Mouse (Mus musculus): ENCODE data around the gene Olfr849. TPM values are rescaled to one million over a fixed set of nuclear protein-coding genes. Genes with fewer than 3 reads are reported as not detected.

The Olfr849 gene
- not detected in 2 replicates for polyA plus RNA-seq (2021; fragmentation: Nextera tagmentation)
- long read RNA-seq, experiment 1, result 0 reads
- long read RNA-seq, experiment 2, result 0 reads

GRCm38 (mm10) chr9:19439966-19440365 is at the start of gene Olfr849:
Gene Olfr849 (plus strand): TSS chr9:19440266.

DNA sequence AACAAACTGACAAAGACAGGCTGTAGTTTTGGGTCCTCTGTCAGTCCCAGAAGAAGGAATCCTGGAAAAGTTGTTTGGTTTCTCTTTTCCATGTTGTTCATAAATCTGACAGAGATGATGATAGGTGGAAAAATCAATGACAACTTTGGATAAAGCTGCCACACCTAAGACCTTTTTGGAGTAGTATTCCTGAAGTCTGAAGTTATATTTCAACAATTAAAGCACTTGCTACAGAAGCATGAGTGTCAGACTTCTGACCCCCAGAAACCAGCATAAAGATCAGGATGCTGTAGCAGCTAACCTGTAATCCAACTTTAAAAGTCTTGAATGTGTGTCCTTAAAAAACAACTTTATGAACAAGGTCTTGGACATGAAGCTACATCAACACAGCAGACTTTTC is 38.1 kb downstream of the Olfr849 start, which contains the start of gene Olfr850:
Olfr850 (minus strand) TSS at position 101 of the 400 bp plus-strand sequence.

GRCm38 (mm10) chr9:19492995-19493394 is 52.9 kb downstream of the Olfr849 start, which contains the start of gene Olfr851:
Gene Olfr851 (plus strand): TSS chr9:19493295.

Other genes starting within 250 kb of the Olfr849 start
- gene Olfr843, start 188.3 kb upstream of the Olfr849 start, polyA plus RNA-seq (2021; fragmentation: Nextera tagmentation), result not detected in 2 replicates
- not detected in 2 replicates for gene Olfr844, start 123.9 kb upstream of the Olfr849 start, polyA plus RNA-seq (2021; fragmentation: Nextera tagmentation)
- not detected in 2 replicates for gene Olfr845, start 103.8 kb upstream of the Olfr849 start, polyA plus RNA-seq (2021; fragmentation: Nextera tagmentation)
- not detected in 2 replicates for gene Olfr846, start 76.3 kb upstream of the Olfr849 start, polyA plus RNA-seq (2021; fragmentation: Nextera tagmentation)
- gene Olfr847, start 61.6 kb upstream of the Olfr849 start, polyA plus RNA-seq (2021; fragmentation: Nextera tagmentation), result not detected in 2 replicates
- not detected in 2 replicates for gene Olfr850, start 38.0 kb downstream of the Olfr849 start, polyA plus RNA-seq (2021; fragmentation: Nextera tagmentation)
- gene Olfr851, start 53.0 kb downstream of the Olfr849 start, polyA plus RNA-seq (2021; fragmentation: Nextera tagmentation), result not detected in 2 replicates
- not detected in 2 replicates for gene Olfr853, start 100.8 kb downstream of the Olfr849 start, polyA plus RNA-seq (2021; fragmentation: Nextera tagmentation)
- gene Olfr854, start 127.1 kb downstream of the Olfr849 start, polyA plus RNA-seq (2021; fragmentation: Nextera tagmentation), result not detected in 2 replicates
- not detected in 2 replicates for gene Olfr855, start 142.4 kb downstream of the Olfr849 start, polyA plus RNA-seq (2021; fragmentation: Nextera tagmentation)
- gene Zfp317, start 181.8 kb downstream of the Olfr849 start, polyA plus RNA-seq (2021; fragmentation: Nextera tagmentation), result 11.9 and 14.5 TPM in 2 replicates

Data from left cerebral cortex, adult 6 months (tissue).